9 mouse cellular contexts compared by ENCODE assay signal in genomic region chr2:30807147-30807647, GRCm38 (mm10). TPM values are rescaled to one million over a fixed set of nuclear protein-coding genes. Genes with fewer than 3 reads are reported as not detected.
DNase-seq lines count a peak whose midpoint lies in the region; ATAC-seq and TF ChIP-seq lines count a peak whose summit lies in the region.
"Had no signal": no experiment of that assay in that cellular context is flagged by ENCODE, and none has a peak within 500 bp of the region (broad histone marks: within the 10 kb centered on the region; RNA-seq: fewer than 3 reads in every experiment).

No protein-coding gene starts in this region.

- ATAC-seq in heart, embryonic 15.5 days (replicated peaks; ENCODE audit: insufficient number of reproducible peaks, insufficient read depth, low FRiP score, low read depth), result peak; percentile 14
- no peak; the same call in 1 of the 2 replicates for ATAC-seq in hindbrain, embryonic 11.5 days (ENCODE audit: low FRiP score)

- no peak for TF ChIP-seq RAD21 in MEL (IDR thresholded peaks at IDR 0.05; ENCODE audit: low read depth, low read length)

- peak overlapping the region; percentile 65 for H3K9ac ChIP-seq in heart, embryonic 15.5 days
- peak overlapping the region; percentile 56 for H3K9ac ChIP-seq in MEL (ENCODE audit: control insufficient read depth, low read depth, low read length, poor library complexity, severe bottlenecking)
- H3K9ac ChIP-seq in hindbrain, embryonic 11.5 days (ENCODE audit: low read depth, low read length), result peak overlapping the region; percentile 2

- H3K27me3 ChIP-seq in heart, embryonic 15.5 days, result 0 out of 2 replicates have a peak, but pooled peaks cover 7% of the 10 kb centered on the region
- no peaks in the 10 kb centered on the region for H3K27me3 ChIP-seq in MEL (ENCODE audit: control insufficient read depth in 1 of 2, insufficient read depth in 2 of 2, low read length in 2 of 2)
- peaks cover 4% of the 10 kb centered on the region; the same call in 1 of the 2 replicates for H3K27me3 ChIP-seq in hindbrain, embryonic 11.5 days (ENCODE audit: control insufficient read depth, insufficient read depth, low read length)
- peaks cover 37% of the 10 kb centered on the region for H3K27me3 ChIP-seq in midbrain, embryonic 10.5 days (ENCODE audit: low read depth, poor library complexity, severe bottlenecking)

- H3K4me3 ChIP-seq in heart, embryonic 15.5 days, result peak overlapping the region; percentile 69
- peak overlapping the region; percentile 59 to 93 for H3K4me3 ChIP-seq in MEL (ENCODE audit: control insufficient read depth in 1 of 2, insufficient read depth in 1 of 2, low read depth in 2 of 2, low read length in 2 of 2)
- peak overlapping the region; percentile 85 for H3K4me3 ChIP-seq in hindbrain, embryonic 11.5 days (ENCODE audit: low read depth, low read length)
- H3K4me3 ChIP-seq in midbrain, embryonic 10.5 days, result peak overlapping the region; percentile 84

- peaks cover 26% of the 10 kb centered on the region for H3K4me1 ChIP-seq in heart, embryonic 15.5 days (replicated peaks)
- H3K4me1 ChIP-seq in MEL (ENCODE audit: control insufficient read depth in 1 of 2, insufficient read depth in 2 of 2, low read length in 2 of 2), result peaks cover 2 to 9% of the 10 kb centered on the region in 2 experiments; a peak in 3 of 4 replicates
- peaks cover 4% of the 10 kb centered on the region for H3K4me1 ChIP-seq in hindbrain, embryonic 11.5 days (replicated peaks; ENCODE audit: control insufficient read depth, insufficient read depth, low read length)
- peaks cover 38% of the 10 kb centered on the region for H3K4me1 ChIP-seq in midbrain, embryonic 10.5 days

- peaks cover 3% of the 10 kb centered on the region; the same call in 1 of the 2 replicates for H3K36me3 ChIP-seq in heart, embryonic 15.5 days
- H3K36me3 ChIP-seq in MEL (ENCODE audit: control insufficient read depth in 1 of 2, insufficient read depth in 2 of 2, low read length in 2 of 2), result peaks cover 0 to 6% of the 10 kb centered on the region in 2 experiments; a peak in 2 of 4 replicates
- no peaks in the 10 kb centered on the region for H3K36me3 ChIP-seq in hindbrain, embryonic 11.5 days (ENCODE audit: control insufficient read depth, insufficient read depth, low read length)
- peaks cover 24% of the 10 kb centered on the region for H3K36me3 ChIP-seq in midbrain, embryonic 10.5 days

- peak overlapping the region; percentile 86 for H3K4me2 ChIP-seq in heart, embryonic 15.5 days
- H3K4me2 ChIP-seq in hindbrain, embryonic 11.5 days (replicated peaks; ENCODE audit: low read depth, low read length), result peak overlapping the region; percentile 94

- peaks cover 32% of the 10 kb centered on the region for H3K79me2 ChIP-seq in MEL (ENCODE audit: control insufficient read depth, insufficient read depth, low read length, poor library complexity)

- no peak for TF ChIP-seq EP300 in MEL (IDR thresholded peaks at IDR 0.05; ENCODE audit: low read depth in 1 of 2, low read length in 2 of 2)

- TF ChIP-seq POLR2A in MEL (IDR thresholded peaks at IDR 0.05; ENCODE audit: control insufficient read depth in 1 of 2, insufficient read depth in 1 of 2, low read depth in 1 of 2, low read length in 2 of 2, poor library complexity in 1 of 2), result no peak

- WGBS in heart, embryonic 15.5 days, result 7% methylated on average over 28 of the region's 28 CpGs
- 6% methylated on average over 27 of the region's 28 CpGs for WGBS in hindbrain, embryonic 11.5 days
- 9% methylated on average over 28 of the region's 28 CpGs for WGBS in midbrain, embryonic 10.5 days

- no peak for DNase-seq in heart, postnatal 10 days
- DNase-seq in MEL (ENCODE audit: low read depth, low spot score), result no peak
- DNase-seq in hindbrain, embryonic 11.5 days (ENCODE audit: low spot score), result no peak
- DNase-seq in midbrain, embryonic 10.5 days (ENCODE audit: low spot score), result no peak
- DNase-seq in right cerebral cortex, postnatal 4 days, result no peak
- no peak for DNase-seq in cerebellum, postnatal 36 days
- no peak for DNase-seq in layer of hippocampus, adult 11-12 months (ENCODE audit: low spot score)

- no peaks in the 10 kb centered on the region for H3K9me3 ChIP-seq in heart, embryonic 15.5 days (replicated peaks)
- H3K9me3 ChIP-seq in MEL (replicated peaks; ENCODE audit: insufficient read depth, low read length), result no peaks in the 10 kb centered on the region
- no peaks in the 10 kb centered on the region for H3K9me3 ChIP-seq in hindbrain, embryonic 11.5 days (ENCODE audit: control insufficient read depth, low read length)
- no peaks in the 10 kb centered on the region for H3K9me3 ChIP-seq in midbrain, embryonic 10.5 days (replicated peaks)

- no peak for TF ChIP-seq CTCF in MEL (IDR thresholded peaks at IDR 0.05 in 2 of 3, conservative IDR thresholded peaks at IDR 0.05 in 1 of 3; ENCODE audit: control insufficient read depth in 1 of 3, insufficient read depth in 1 of 3, low read depth in 2 of 3, low read length in 3 of 3, poor library complexity in 1 of 3, severe bottlenecking in 1 of 3)

- intact Hi-C loops in heart, postnatal 10 days (cut with DNase I), result no loop called here

- H3K27ac ChIP-seq in heart, embryonic 15.5 days, result peak overlapping the region; percentile 86
- no peak overlapping the region for H3K27ac ChIP-seq in MEL (ENCODE audit: control insufficient read depth, low read depth, low read length)
- H3K27ac ChIP-seq in hindbrain, embryonic 11.5 days (ENCODE audit: low read depth, low read length), result peak overlapping the region; percentile 85
- H3K27ac ChIP-seq in midbrain, embryonic 10.5 days (replicated peaks), result peak overlapping the region; percentile 96

TF ChIP-seq in MEL, 35 proteins besides CTCF, POLR2A, EP300 and RAD21:
- TF ChIP-seq POLR2AphosphoS5 (IDR thresholded peaks at IDR 0.05; ENCODE audit: borderline replicate concordance, low read depth, low read length) (no peak), KAT2A (conservative IDR thresholded peaks at IDR 0.05; ENCODE audit: low read depth, low read length) (no peak), USF1 (IDR thresholded peaks at IDR 0.05; ENCODE audit: low read depth, low read length) (peak; percentile 55; the same call in 1 of the 2 replicates), BHLHE40 (IDR thresholded peaks at IDR 0.05; ENCODE audit: borderline replicate concordance, low read depth, low read length) (peak; percentile 66; the same call in 1 of the 2 replicates)
TF ChIP-seq in MEL: peak in this region for 2.

RNA-seq across cellular contexts. Expression of gene Ntmt1, which starts 0.4 kb away (rescaled TPM):
- 75.8 and 77.2 TPM in 2 replicates for polyA plus RNA-seq in heart, embryonic 15.5 days (2015; fragmentation: Nextera tagmentation; extraction: Ambion mirVana)
- 10 to 100 TPM; 41.3 to 41.9 TPM for total RNA-seq in heart, postnatal 10 days (2021)
- total RNA-seq in MEL (2012; rRNA removed), result 66.3 and 83.2 TPM in 2 replicates
- polyA plus RNA-seq in MEL (2012; ENCODE audit: insufficient read depth in 1 of 2, insufficient read length in 2 of 2, low read depth in 1 of 2, low replicate concordance in 2 of 2, missing spikeins in 1 of 2), result 10 to 100 TPM in 1 of 2 experiments, not detected in 1; 58.9 TPM
- 108 and 110 TPM in 2 replicates for polyA plus RNA-seq in hindbrain, embryonic 11.5 days (2014; fragmentation: Nextera tagmentation; extraction: Ambion mirVana)
- 126 and 127 TPM in 2 replicates for polyA plus RNA-seq in midbrain, embryonic 10.5 days (2016; fragmentation: Nextera tagmentation; extraction: Ambion mirVana)

RNA-seq across cellular contexts. Expression of gene 1700001O22Rik, which starts 3.7 kb away (rescaled TPM):
- 2.1 and 2.6 TPM in 2 replicates for polyA plus RNA-seq in heart, embryonic 15.5 days (2015; fragmentation: Nextera tagmentation; extraction: Ambion mirVana)
- total RNA-seq in heart, postnatal 10 days (2021), result 1 to 10 TPM in 1 of 2 experiments, under 1 TPM in 1; 0.93 to 1.7 TPM
- 0.50 TPM in 1 of 2 replicates, not detected in the other for total RNA-seq in MEL (2012; rRNA removed)
- polyA plus RNA-seq in MEL (2012; ENCODE audit: insufficient read depth in 1 of 2, insufficient read length in 2 of 2, low read depth in 1 of 2, low replicate concordance in 2 of 2, missing spikeins in 1 of 2), result 1 to 10 TPM in 1 of 2 experiments, not detected in 1; 1.8 TPM
- 2.7 and 4.0 TPM in 2 replicates for polyA plus RNA-seq in hindbrain, embryonic 11.5 days (2014; fragmentation: Nextera tagmentation; extraction: Ambion mirVana)
- 3.5 and 4.0 TPM in 2 replicates for polyA plus RNA-seq in midbrain, embryonic 10.5 days (2016; fragmentation: Nextera tagmentation; extraction: Ambion mirVana)

RNA-seq across cellular contexts. Expression of gene Asb6, which starts 22.9 kb away (rescaled TPM):
- polyA plus RNA-seq in heart, embryonic 15.5 days (2015; fragmentation: Nextera tagmentation; extraction: Ambion mirVana), result 17.2 and 22.4 TPM in 2 replicates
- 10 to 100 TPM; 12.0 to 13.5 TPM for total RNA-seq in heart, postnatal 10 days (2021)
- 38.5 and 50.1 TPM in 2 replicates for total RNA-seq in MEL (2012; rRNA removed)
- polyA plus RNA-seq in MEL (2012; ENCODE audit: insufficient read depth in 1 of 2, insufficient read length in 2 of 2, low read depth in 1 of 2, low replicate concordance in 2 of 2, missing spikeins in 1 of 2), result 10 to 100 TPM in 1 of 2 experiments, not detected in 1; 54.6 TPM
- polyA plus RNA-seq in hindbrain, embryonic 11.5 days (2014; fragmentation: Nextera tagmentation; extraction: Ambion mirVana), result 26.0 and 28.5 TPM in 2 replicates
- 43.9 and 45.8 TPM in 2 replicates for polyA plus RNA-seq in midbrain, embryonic 10.5 days (2016; fragmentation: Nextera tagmentation; extraction: Ambion mirVana)

RNA-seq across cellular contexts. Expression of gene Prrx2, which starts 27.6 kb away (rescaled TPM):
- polyA plus RNA-seq in heart, embryonic 15.5 days (2015; fragmentation: Nextera tagmentation; extraction: Ambion mirVana), result 14.1 and 20.1 TPM in 2 replicates
- 1 to 10 TPM; 3.1 to 4.9 TPM for total RNA-seq in heart, postnatal 10 days (2021)
- not detected in 2 replicates for total RNA-seq in MEL (2012; rRNA removed)
- polyA plus RNA-seq in MEL (2012; ENCODE audit: insufficient read depth in 1 of 2, insufficient read length in 2 of 2, low read depth in 1 of 2, low replicate concordance in 2 of 2, missing spikeins in 1 of 2), result not detected
- polyA plus RNA-seq in hindbrain, embryonic 11.5 days (2014; fragmentation: Nextera tagmentation; extraction: Ambion mirVana), result 36.7 and 39.7 TPM in 2 replicates
- 22.3 and 29.5 TPM in 2 replicates for polyA plus RNA-seq in midbrain, embryonic 10.5 days (2016; fragmentation: Nextera tagmentation; extraction: Ambion mirVana)
- total RNA-seq: hematopoietic stem cell, adult 5-6 weeks had no signal

Comparison
In these comparisons a context has a peak if more than half of its experiments do, and no peak if none do; other contexts are left out.
1. H3K9ac ChIP-seq: peak in every context shown above with its lines; median percentile 65 in heart, embryonic 15.5 days; 56 in MEL; 2 in hindbrain, embryonic 11.5 days.